Mouse (Mus musculus): ENCODE measurements around the gene Rsph1. TPM values are rescaled to one million over a fixed set of nuclear protein-coding genes. Genes with fewer than 3 reads are reported as not detected.

Rsph1 gene
- polyA plus RNA-seq, 1 experiment from 2014 or later, result 0.46 TPM

DNA sequence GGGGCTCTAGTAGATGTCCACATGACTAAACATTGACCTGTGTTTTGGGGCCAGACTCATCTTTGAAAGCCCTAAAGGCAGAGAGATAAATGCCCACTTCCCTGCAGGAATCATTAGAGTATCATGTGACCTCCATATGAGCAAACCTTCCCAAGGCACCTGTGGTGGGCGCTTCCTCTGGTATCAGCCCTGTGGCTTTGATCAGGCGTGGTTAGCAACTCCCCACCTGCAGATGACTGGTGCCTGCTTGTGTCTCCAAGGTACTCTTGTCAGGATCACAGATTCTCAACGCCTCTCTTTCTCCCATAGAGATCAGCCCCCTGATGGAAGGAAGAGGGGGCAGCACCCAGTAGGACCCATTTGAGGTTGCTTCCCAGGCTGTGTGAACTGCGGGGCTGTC, 22.8 kb upstream of the Rsph1 start:
- no peak overlapping the region for H3K4me2 ChIP-seq
- H3K4me3 ChIP-seq, result no peak overlapping the region
- no peak overlapping the region for H3K27ac ChIP-seq
- WGBS, result 86% methylated on average over 4 of the region's 4 CpGs
- peaks cover 26% of the 10 kb centered on the region for H3K4me1 ChIP-seq
- no peaks in the 10 kb centered on the region for H3K9me3 ChIP-seq
- H3K27me3 ChIP-seq, result peaks cover 30% of the 10 kb centered on the region
- H3K9ac ChIP-seq, result no peak overlapping the region
- no peak for ATAC-seq (ENCODE audit: insufficient number of reproducible peaks, insufficient read depth, low FRiP score, low TSS enrichment, low read depth)
- no peaks in the 10 kb centered on the region for H3K36me3 ChIP-seq

GRCm38 (mm10) chr17:31298419-31299209, 21.4 kb upstream of the Rsph1 start:
- H3K27ac ChIP-seq, result no peak overlapping the region
- no peak overlapping the region for H3K4me3 ChIP-seq
- H3K36me3 ChIP-seq, result no peaks in the 10 kb centered on the region
- no peaks in the 10 kb centered on the region for H3K9me3 ChIP-seq
- H3K4me2 ChIP-seq, result no peak overlapping the region
- H3K27me3 ChIP-seq, result peaks cover 33% of the 10 kb centered on the region
- ATAC-seq (ENCODE audit: insufficient number of reproducible peaks, insufficient read depth, low FRiP score, low TSS enrichment, low read depth), result no peak
- peaks cover 26% of the 10 kb centered on the region for H3K4me1 ChIP-seq
- WGBS, result 82% methylated on average over 6 of the region's 6 CpGs
- H3K9ac ChIP-seq, result no peak overlapping the region

DNA sequence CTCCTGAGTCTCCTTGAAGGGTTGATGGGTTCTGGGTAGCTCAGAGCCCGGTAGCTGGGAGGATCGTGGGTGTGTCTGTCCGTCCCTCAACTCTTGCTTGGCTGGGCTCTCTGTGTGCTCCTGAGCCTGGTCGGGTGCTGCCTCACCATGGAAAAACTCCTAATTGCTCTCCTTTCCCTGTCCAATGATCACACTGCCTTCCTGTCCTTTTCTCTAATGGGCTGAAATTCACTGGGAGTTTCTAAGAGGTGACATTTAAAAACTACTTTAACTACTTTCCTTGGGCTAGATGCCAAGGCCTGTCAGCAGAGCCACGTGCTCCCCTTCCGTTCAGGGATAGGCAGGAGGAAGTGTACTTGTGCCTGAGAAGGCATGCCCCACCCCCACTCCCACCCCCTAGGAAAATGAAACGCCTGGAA, 20.3 kb upstream of the Rsph1 start:
- Histone ChIP-seq H3K9ac (no peak overlapping the region), H3K27ac (no peak overlapping the region), H3K4me2 (peak overlapping the region; percentile 99), H3K27me3 (peaks cover 33% of the 10 kb centered on the region), H3K4me1 (peaks cover 26% of the 10 kb centered on the region), H3K9me3 (no peaks in the 10 kb centered on the region), H3K36me3 (no peaks in the 10 kb centered on the region), H3K4me3 (no peak overlapping the region; the same call in 1 of the 2 replicates)
- ATAC-seq (ENCODE audit: insufficient number of reproducible peaks, insufficient read depth, low FRiP score, low TSS enrichment, low read depth), result no peak
- WGBS, result 16% methylated on average over 7 of the region's 7 CpGs

- Histone ChIP-seq H3K4me3 (peak overlapping the region; percentile 56), H3K36me3 (no peaks in the 10 kb centered on the region), H3K9ac (peak overlapping the region; percentile 74), H3K9me3 (no peaks in the 10 kb centered on the region), H3K4me2 (peak overlapping the region; percentile 99), H3K27me3 (peaks cover 33% of the 10 kb centered on the region), H3K27ac (no peak overlapping the region), H3K4me1 (peaks cover 26% of the 10 kb centered on the region)
- under 1% methylated on average over 67 of the region's 68 CpGs for WGBS
- peak; percentile 43; the same call in 1 of the 2 replicates for ATAC-seq (ENCODE audit: insufficient number of reproducible peaks, insufficient read depth, low FRiP score, low TSS enrichment, low read depth)
Observed at GRCm38 (mm10) chr17:31295892-31296781, 19.0 kb upstream of the Rsph1 start.

- H3K4me1 ChIP-seq, result peaks cover 26% of the 10 kb centered on the region
- peaks cover 33% of the 10 kb centered on the region for H3K27me3 ChIP-seq
- peak overlapping the region; percentile 99 for H3K4me2 ChIP-seq
- peak overlapping the region; percentile 74 for H3K9ac ChIP-seq
- ATAC-seq (ENCODE audit: insufficient number of reproducible peaks, insufficient read depth, low FRiP score, low TSS enrichment, low read depth), result no peak
- no peaks in the 10 kb centered on the region for H3K36me3 ChIP-seq
- 29% methylated on average over 25 of the region's 25 CpGs for WGBS
- no peak overlapping the region for H3K27ac ChIP-seq
- H3K4me3 ChIP-seq, result peak overlapping the region; percentile 56
- no peaks in the 10 kb centered on the region for H3K9me3 ChIP-seq
Observed at GRCm38 (mm10) chr17:31295215-31295891, 18.2 kb upstream of the Rsph1 start.

DNA sequence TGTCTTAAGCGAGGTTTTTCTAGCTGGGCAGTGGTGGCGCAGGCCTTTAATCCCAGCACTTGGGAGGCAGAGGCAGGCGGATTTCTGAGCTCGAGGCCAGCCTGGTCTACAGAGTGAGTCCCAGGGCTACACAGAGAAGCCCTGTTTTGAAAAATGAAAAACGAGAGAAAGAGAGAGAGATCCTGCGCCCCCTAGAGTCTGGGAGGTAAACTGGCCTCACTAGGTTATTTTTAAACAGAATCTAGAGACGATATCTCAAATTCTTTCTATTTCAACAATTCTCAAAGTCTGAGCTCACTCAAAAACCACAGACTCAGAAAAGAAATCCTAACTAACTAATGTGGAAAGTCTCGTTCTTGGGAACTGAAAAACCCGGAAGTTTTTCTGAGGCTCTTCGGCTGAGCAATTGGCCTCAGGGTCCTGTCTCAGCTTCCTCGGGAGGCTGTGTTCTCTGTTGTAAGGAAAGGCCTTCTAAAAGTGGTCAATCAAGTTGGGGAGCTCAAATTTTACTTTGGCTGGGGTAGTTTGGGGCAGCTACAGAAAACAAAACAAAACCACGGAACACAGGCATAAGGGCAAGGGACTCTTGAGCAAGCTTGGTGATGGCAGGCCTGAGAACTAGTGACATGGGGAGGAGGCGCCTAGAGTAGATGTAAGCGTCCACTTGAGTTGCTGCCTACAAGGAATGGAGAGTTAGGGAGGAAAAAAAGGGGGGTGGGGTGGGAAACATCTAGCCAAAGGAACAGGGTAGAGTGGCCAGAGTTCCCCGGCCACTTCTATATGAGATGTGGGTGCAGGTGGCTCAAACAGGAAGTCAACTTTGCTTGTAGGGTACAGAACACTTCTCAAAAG, 17.4 kb upstream of the Rsph1 start:
- no peak overlapping the region for H3K4me2 ChIP-seq
- WGBS, result 79% methylated on average over 15 of the region's 15 CpGs

DNA sequence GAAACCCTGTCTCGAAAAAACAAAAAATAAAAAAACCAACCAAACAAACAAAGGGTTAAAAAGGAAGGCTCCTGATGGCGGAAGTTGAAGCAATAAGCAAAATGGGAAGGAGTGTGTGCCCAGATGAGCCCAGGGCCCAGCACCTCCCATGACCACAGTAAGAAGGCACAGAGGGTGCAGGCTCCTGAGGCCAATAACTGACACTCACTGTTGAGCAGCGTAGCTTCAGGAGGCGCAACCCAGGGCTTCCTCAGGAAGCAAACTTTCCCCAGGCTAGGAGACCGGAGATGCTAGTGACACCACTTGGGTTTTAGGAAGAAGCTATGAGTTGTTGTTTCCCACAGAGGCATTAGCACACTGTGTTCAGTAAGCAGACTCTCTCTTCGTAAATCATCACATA, 13.7 kb upstream of the Rsph1 start:
- no peak for ATAC-seq (ENCODE audit: insufficient number of reproducible peaks, insufficient read depth, low FRiP score, low TSS enrichment, low read depth)
- Histone ChIP-seq H3K27ac (no peak overlapping the region), H3K4me1 (peaks cover 7% of the 10 kb centered on the region), H3K4me2 (no peak overlapping the region), H3K4me3 (no peak overlapping the region), H3K9me3 (no peaks in the 10 kb centered on the region), H3K9ac (no peak overlapping the region), H3K27me3 (peaks cover 12% of the 10 kb centered on the region), H3K36me3 (no peaks in the 10 kb centered on the region)
- 72% methylated on average over 6 of the region's 6 CpGs for WGBS

More for the DNA sequence above, 17.4 kb upstream of the Rsph1 start:
- Histone ChIP-seq H3K4me1 (peaks cover 26% of the 10 kb centered on the region), H3K9ac (no peak overlapping the region), H3K27ac (no peak overlapping the region), H3K27me3 (peaks cover 33% of the 10 kb centered on the region), H3K4me3 (no peak overlapping the region), H3K36me3 (no peaks in the 10 kb centered on the region), H3K9me3 (no peaks in the 10 kb centered on the region)
- ATAC-seq (ENCODE audit: insufficient number of reproducible peaks, insufficient read depth, low FRiP score, low TSS enrichment, low read depth), result no peak

- Histone ChIP-seq H3K4me2 (no peak overlapping the region), H3K9ac (no peak overlapping the region), H3K36me3 (no peaks in the 10 kb centered on the region), H3K27ac (no peak overlapping the region), H3K27me3 (peaks cover 6% of the 10 kb centered on the region), H3K4me3 (no peak overlapping the region), H3K9me3 (no peaks in the 10 kb centered on the region), H3K4me1 (peaks cover 2% of the 10 kb centered on the region; the same call in 1 of the 2 replicates)
- no peak for ATAC-seq (ENCODE audit: insufficient number of reproducible peaks, insufficient read depth, low FRiP score, low TSS enrichment, low read depth)
Observed at GRCm38 (mm10) chr17:31290311-31290710, 13.1 kb upstream of the Rsph1 start.

- Histone ChIP-seq H3K27ac (no peak overlapping the region), H3K9me3 (no peaks in the 10 kb centered on the region), H3K36me3 (no peaks in the 10 kb centered on the region), H3K4me3 (no peak overlapping the region), H3K4me1 (no peaks in the 10 kb centered on the region), H3K9ac (no peak overlapping the region), H3K4me2 (no peak overlapping the region), H3K27me3 (no peaks in the 10 kb centered on the region)
- 58% methylated on average over 7 of the region's 7 CpGs for WGBS
- ATAC-seq (ENCODE audit: insufficient number of reproducible peaks, insufficient read depth, low FRiP score, low TSS enrichment, low read depth), result no peak
Observed at GRCm38 (mm10) chr17:31288999-31289726, 12.0 kb upstream of the Rsph1 start.

GRCm38 (mm10) chr17:31287216-31287615, 10.0 kb upstream of the Rsph1 start:
- no peaks in the 10 kb centered on the region for H3K4me1 ChIP-seq
- H3K4me2 ChIP-seq, result no peak overlapping the region
- no peak for ATAC-seq (ENCODE audit: insufficient number of reproducible peaks, insufficient read depth, low FRiP score, low TSS enrichment, low read depth)
- no peak overlapping the region for H3K9ac ChIP-seq
- H3K27me3 ChIP-seq, result no peaks in the 10 kb centered on the region
- WGBS, result 85% methylated on average over 3 of the region's 3 CpGs
- H3K27ac ChIP-seq, result no peak overlapping the region
- no peak overlapping the region for H3K4me3 ChIP-seq
- no peaks in the 10 kb centered on the region for H3K36me3 ChIP-seq
- no peaks in the 10 kb centered on the region for H3K9me3 ChIP-seq

All from embryonic facial prominence, embryonic 13.5 days (tissue).